Mouse (Mus musculus): Measurements from ENCODE around the gene Gatd1.
"Not testable (repeated sequence)": the region's sequence is repeated elsewhere in the genome, so short reads cannot be mapped to it uniquely, and the experiment has no call there.

Gatd1 gene

GRCm38 (mm10) chr7:141413809-141414584 is at the start of gene Gatd1:
TSS of gene Gatd1 (minus strand) at chr7:141414136.
- DNase-seq: peak; percentile 99

- no peak for DNase-seq
Measured at GRCm38 (mm10) chr7:141462333-141462821, 48.4 kb upstream of the Gatd1 start.

GRCm38 (mm10) chr7:141461521-141462332 is 47.8 kb upstream of the Gatd1 start:
- DNase-seq: no peak

GRCm38 (mm10) chr7:141460391-141461113 is 46.6 kb upstream of the Gatd1 start, which contains the start of gene Cracr2b:
TSS of gene Cracr2b (plus strand) at chr7:141461094.
- no peak for DNase-seq

- DNase-seq: no peak
Measured at GRCm38 (mm10) chr7:141460001-141460390, 46.1 kb upstream of the Gatd1 start.

- no peak for DNase-seq
Measured at GRCm38 (mm10) chr7:141459301-141459711, 45.4 kb upstream of the Gatd1 start.

- DNase-seq: no peak
Measured at GRCm38 (mm10) chr7:141458661-141459060, 44.7 kb upstream of the Gatd1 start.

GRCm38 (mm10) chr7:141457986-141458660 is 44.2 kb upstream of the Gatd1 start:
- peak; percentile 82 to 83 for DNase-seq

GRCm38 (mm10) chr7:141457236-141457635 is 43.3 kb upstream of the Gatd1 start:
- no peak for DNase-seq

GRCm38 (mm10) chr7:141456739-141457138 is 42.8 kb upstream of the Gatd1 start:
- no peak for DNase-seq

GRCm38 (mm10) chr7:141455610-141456314 is 41.8 kb upstream of the Gatd1 start:
- DNase-seq: peak; percentile 68

GRCm38 (mm10) chr7:141454967-141455551 is 41.1 kb upstream of the Gatd1 start, which contains the start of gene Pnpla2:
TSS of gene Pnpla2 (plus strand) at chr7:141455198.
- peak; percentile 97 to 98 for DNase-seq

- DNase-seq: no peak
Measured at GRCm38 (mm10) chr7:141453636-141454035, 39.7 kb upstream of the Gatd1 start.

GRCm38 (mm10) chr7:141451928-141452327 is 38.0 kb upstream of the Gatd1 start:
- no peak for DNase-seq

- DNase-seq: peak; percentile 95 to 96
Measured at GRCm38 (mm10) chr7:141447110-141447991, 33.4 kb upstream of the Gatd1 start, which contains the start of gene Rplp2. TSS of gene Rplp2 (plus strand) at chr7:141447370.

- not testable (repeated sequence) for DNase-seq
Measured at GRCm38 (mm10) chr7:141446374-141446773, 32.4 kb upstream of the Gatd1 start.

GRCm38 (mm10) chr7:141443828-141444237 is 29.9 kb upstream of the Gatd1 start, which contains the start of gene Pidd1:
TSS of gene Pidd1 (minus strand) at chr7:141444025.
- peak; percentile 45 to 48 for DNase-seq

- no peak for DNase-seq
Measured at GRCm38 (mm10) chr7:141443081-141443821, 29.3 kb upstream of the Gatd1 start.

GRCm38 (mm10) chr7:141442199-141442598 is 28.3 kb upstream of the Gatd1 start:
- DNase-seq: no peak
